Mouse (Mus musculus): ENCODE measurements at regions not wholly inside any gene's neighbourhood (a gene's known extent, or its start where the extent isn't known, plus 50 kb on each side); places are given as distances from the start of the nearest gene placed in this dataset.

GRCm38 (mm10) chr16:14800209-14800608 lies 106.2 kb upstream of the Efcab1 start:
- DNase-seq (ENCODE audit: extremely low spot score in 1 of 2, low spot score in 2 of 2) = peak in 1 of 2 experiments; percentile 20
- intact Hi-C loops (cut with DNase I) = no loop called here

- DNase-seq (ENCODE audit: extremely low spot score in 1 of 2, low spot score in 2 of 2) = no peak
- intact Hi-C loops (cut with DNase I) = no loop called here
Observed at GRCm38 (mm10) chr16:14827008-14827407, 79.4 kb upstream of the Efcab1 start.

- DNase-seq (ENCODE audit: extremely low spot score in 1 of 2, low spot score in 2 of 2) = no peak
- intact Hi-C loops (cut with DNase I) = no loop called here
Observed at GRCm38 (mm10) chr16:14840786-14841185, 65.6 kb upstream of the Efcab1 start.

All from left cerebral cortex, postnatal 10 days (tissue).